Mouse (Mus musculus): ENCODE data around the gene Tex22.

Tex22 gene

GRCm38 (mm10) chr12:113137260-113138213 is 63.2 kb downstream of the Tex22 start:
- no peak for DNase-seq (ENCODE audit: low spot score)

- DNase-seq (ENCODE audit: low spot score): no peak
These were observed 64.0 kb downstream of the Tex22 start for GRCm38 (mm10) chr12:113138291-113138690.

Measured in ovary, adult 18-20 months (tissue).